Mouse (Mus musculus) urinary bladder, postnatal 36 days (tissue): ENCODE data around the gene Sh3rf3.
"Not testable (repeated sequence)": the region's sequence is repeated elsewhere in the genome, so short reads cannot be mapped to it uniquely, and the experiment has no call there.

Source experiments
- DNase-seq, 2 experiments: peaks; one replicate each; pipeline ENCODE4 v3.0.0; 2022; ENCODE audit warnings: low spot score in 2 of 2, mixed read lengths in 1 of 2

Gene Sh3rf3

GRCm38 (mm10) chr10:58981674-58982329, 168.6 kb downstream of the Sh3rf3 start:
- no peak for DNase-seq

GRCm38 (mm10) chr10:58982546-58983154, 169.5 kb downstream of the Sh3rf3 start:
- no peak for DNase-seq

- DNase-seq, result no peak
These were observed 178.5 kb downstream of the Sh3rf3 start for GRCm38 (mm10) chr10:58991611-58992010.

DNA sequence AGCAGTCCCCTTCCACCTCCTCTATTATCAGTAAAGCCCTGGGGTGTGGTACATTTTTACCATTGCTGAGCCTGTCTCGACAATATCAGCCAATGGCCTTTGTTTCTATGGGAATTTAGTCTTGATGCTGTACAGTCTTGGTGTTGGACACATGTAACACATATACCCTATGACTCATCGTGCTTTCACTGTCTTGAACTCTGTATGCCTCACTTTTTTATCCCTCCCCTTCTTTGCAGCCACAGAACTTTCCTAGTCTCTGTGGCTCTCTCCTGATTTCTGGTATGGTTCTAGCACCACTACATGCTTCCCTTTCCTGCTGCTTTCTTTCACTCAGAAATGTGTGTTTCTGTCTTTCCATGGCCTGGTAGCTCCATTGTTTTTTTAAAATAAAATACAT, 181.6 kb downstream of the Sh3rf3 start:
- no peak for DNase-seq

GRCm38 (mm10) chr10:58995132-58995531, 182.0 kb downstream of the Sh3rf3 start:
- no peak for DNase-seq

GRCm38 (mm10) chr10:59002361-59002760, 189.2 kb downstream of the Sh3rf3 start:
- DNase-seq, result no peak

DNA sequence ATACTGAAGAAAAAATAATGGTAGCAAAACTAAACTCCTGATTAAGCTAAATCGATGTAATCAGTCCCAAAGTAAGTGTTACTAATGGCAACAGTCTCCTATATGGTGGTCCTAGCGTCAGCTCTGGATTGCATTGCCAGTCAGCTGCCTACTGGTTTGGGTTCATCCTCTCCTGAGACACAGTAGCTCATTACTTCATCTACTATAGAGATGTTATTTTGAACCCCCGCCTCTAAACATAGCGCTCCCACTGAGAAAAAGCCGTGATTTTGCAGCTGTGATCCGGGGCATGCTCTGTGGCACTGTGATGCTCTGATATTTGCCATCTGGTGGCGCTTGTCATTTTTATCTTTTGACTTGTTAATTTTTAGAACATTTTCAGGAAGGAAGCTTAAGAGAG, 198.3 kb downstream of the Sh3rf3 start:
- DNase-seq, result no peak

DNA sequence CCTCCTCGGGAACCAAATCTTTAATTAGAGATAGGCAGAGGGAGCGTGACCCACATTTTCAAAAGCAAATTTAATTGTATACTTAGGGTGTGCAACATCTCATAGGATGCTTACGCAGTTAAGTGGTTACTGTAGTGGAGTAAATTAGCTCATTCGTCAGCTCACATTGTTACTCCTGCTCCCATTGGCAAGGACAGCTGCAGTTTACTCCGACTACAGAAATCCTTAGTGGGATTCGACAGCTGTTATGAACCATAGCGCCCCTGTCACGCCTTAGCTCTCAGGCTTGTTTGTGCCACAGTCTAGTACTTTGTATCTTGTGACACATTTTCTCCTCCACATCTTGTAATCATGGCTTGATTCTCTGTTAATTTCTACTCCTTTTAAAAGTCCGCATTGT, 200.5 kb downstream of the Sh3rf3 start:
- DNase-seq, result no peak

GRCm38 (mm10) chr10:59019302-59019973, 206.3 kb downstream of the Sh3rf3 start:
- no peak for DNase-seq

DNA sequence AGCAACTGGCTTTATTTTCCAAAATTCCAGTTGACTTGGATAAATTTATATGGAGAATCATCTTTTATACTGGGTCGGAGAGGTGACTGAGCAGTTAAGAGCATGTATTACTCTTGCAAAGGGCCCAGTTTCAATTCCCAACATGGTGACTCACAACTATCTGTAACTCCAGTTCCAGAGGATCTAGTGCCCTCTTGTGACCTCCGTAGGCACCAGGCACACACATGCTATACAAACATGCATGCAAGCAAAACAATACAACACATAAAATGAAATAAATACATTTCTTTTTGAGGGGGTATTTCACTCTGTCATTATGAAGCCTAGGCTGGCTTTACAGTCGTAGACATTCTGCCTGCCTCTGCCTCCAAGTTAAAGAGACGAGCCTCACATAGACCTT, 237.3 kb downstream of the Sh3rf3 start:
- DNase-seq, result no peak

DNA sequence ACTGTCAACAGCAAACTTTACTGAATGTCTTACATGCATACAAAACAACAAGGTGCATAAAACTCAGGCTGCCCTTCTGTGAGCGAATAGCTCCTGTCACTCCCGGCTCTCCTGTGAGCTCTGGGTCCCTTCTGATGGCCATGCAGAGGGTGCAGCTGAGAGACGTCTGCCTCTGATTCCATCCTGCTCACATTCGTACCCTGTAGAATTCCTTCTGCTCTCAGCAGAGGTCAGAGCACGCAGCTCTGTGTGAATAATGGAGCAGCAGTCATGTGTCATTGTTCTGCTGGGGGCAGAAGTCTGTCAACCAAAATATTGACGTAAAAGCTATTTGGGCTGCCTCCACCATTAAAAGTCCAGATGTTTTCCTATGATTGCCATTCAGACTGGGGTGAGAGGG, 243.1 kb downstream of the Sh3rf3 start:
- DNase-seq, result no peak

GRCm38 (mm10) chr10:59066804-59067203, 253.6 kb downstream of the Sh3rf3 start:
- no peak for DNase-seq

- DNase-seq, result no peak
These were observed 259.7 kb downstream of the Sh3rf3 start for GRCm38 (mm10) chr10:59072827-59073226.

GRCm38 (mm10) chr10:59076681-59077080, 263.5 kb downstream of the Sh3rf3 start:
- DNase-seq, result no peak

GRCm38 (mm10) chr10:59077909-59078308, 264.8 kb downstream of the Sh3rf3 start:
- no peak for DNase-seq

DNA sequence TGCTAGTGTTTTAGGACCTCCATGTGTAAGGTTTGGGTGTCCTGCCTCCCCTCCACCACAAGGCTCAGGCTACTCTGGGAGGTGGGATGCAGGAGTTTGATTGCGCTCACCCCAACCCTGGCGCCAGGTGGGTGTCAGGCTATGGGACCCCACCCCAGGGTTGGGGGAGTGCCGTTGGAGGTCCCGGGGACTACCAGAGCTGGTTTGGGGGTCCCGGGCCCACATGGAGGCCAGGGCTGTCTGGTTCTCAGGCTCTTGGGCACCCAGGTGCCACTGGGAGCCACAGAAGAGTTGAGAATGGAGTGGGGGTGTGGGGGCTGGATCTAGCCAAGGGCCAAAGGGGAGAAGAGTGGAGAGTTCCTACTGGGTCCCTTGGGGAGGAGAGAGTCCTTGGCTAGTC, 272.4 kb downstream of the Sh3rf3 start:
- DNase-seq, result no peak

DNA sequence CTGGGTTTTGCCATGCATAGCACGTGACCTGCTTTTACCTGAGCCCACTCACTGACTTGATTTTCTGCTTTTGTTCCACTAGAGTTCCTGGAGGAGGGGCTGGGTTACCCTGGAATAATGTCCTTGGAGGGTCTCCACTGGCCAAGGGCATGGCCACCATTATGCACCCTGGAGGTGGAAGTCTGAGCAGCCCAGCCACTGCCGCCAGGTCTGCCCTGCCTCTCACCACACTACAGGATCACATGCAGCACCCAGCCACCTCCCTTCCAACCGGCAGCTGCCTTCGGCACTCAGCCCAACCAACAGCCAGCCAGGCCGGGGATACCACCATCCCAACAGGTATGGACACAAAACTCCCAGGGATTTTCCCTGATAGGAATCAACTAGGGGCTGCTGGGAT, 273.4 kb downstream of the Sh3rf3 start:
- DNase-seq, result no peak

DNA sequence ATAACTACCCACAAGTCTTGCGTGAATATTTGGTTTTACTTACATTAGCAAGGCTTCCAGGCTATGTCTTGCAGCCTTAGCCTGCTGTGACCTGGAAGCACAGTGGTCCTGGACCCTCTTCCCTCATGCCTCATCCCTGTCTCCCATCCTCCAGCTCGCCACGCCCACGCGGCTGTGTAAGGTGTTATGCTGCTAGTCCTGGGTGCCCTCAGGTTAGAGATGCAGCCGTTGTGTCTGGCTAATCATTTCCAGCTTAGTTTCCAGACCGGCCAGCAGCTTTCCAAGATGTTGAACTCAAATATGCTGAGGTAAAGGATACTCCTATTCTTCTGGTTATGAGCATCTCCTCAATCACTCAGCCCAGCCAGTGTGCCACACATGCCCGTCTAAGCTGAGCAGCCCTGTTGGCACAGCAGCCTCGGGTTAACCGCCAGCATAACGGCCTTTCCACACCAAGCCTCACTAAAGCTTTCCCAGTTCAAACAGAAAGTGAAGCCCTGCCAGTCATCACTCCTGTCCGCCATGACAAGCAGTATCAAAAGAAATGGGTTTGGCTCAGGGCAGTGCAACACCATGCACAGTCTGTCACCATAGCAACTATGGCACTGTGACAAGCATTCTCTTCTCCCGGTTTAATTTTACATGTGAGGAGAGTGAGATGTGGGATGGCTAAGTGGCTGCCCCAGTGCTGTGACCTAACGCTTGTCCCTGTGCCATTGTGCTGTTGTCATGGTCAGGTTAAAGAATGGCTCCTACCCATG, 276.9 kb downstream of the Sh3rf3 start:
- DNase-seq, result no peak

DNA sequence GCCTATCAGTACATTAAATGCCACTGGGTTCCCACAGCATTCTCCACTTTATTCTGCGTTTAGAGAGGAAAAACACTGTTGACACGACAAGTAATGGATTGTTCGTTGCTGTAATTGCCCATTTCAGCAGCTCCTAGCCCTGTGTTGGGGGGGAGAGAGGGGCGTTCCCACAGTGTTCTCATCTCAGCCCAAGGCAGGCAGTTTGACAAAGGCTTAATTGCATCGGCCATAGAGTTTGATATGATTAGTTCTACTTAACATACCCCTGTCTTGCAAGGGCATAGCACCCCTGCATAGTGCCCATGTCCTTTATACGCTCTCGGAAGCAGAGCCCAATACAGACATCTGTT, 277.4 kb downstream of the Sh3rf3 start:
- no peak for DNase-seq

GRCm38 (mm10) chr10:59091556-59091955, 278.4 kb downstream of the Sh3rf3 start:
- no peak for DNase-seq

DNA sequence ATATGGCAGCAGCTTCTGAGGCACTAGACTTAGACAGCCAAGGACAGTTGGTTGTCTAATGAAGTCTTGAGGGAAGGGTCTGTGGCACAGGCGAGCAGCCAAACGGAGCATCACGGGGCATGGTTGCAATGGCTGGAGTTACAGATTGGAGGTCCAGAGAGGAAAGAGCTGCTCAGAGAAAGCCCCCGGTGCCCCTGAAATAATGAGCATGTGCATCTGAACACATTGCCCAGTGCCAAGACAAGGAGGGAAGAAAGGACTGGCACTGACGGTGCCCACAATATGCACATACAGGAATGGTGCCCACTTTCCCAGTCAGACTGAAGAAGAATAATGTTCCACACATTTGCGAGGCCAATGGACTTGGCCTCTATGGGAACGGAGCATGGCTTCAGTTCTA, 278.8 kb downstream of the Sh3rf3 start:
- no peak for DNase-seq

- DNase-seq, result not testable (repeated sequence)
These were observed 289.9 kb downstream of the Sh3rf3 start for GRCm38 (mm10) chr10:59103076-59103475.

DNA sequence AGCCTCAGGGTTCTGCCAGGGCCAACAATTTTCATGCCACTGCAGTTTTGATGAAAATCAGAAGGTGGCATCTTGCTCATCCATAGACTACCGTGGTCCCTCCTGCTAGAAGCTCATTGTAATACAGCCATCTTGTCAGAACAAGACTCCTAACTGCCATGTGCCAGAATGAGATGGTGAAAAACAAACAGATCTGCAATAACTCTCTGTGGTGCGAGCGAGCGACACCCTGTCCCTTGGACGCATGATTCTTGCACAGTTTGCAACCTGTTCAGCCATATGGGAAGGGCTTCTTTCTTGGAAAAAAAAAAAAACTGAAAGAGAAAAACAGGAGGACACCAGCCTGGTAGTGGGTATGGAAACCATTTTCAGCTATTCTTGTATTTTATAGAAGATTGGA, 291.5 kb downstream of the Sh3rf3 start:
- DNase-seq, result no peak
